Mouse (Mus musculus): ENCODE data around the gene 6030452D12Rik. TPM values are rescaled to one million over a fixed set of nuclear protein-coding genes. Genes with fewer than 3 reads are reported as not detected.

The 6030452D12Rik gene
- polyA plus RNA-seq, 1 experiment from 2014 or later, result not detected

- H3K9me3 ChIP-seq (replicated peaks), result no peaks in the 10 kb centered on the region
- H3K36me3 ChIP-seq, result no peaks in the 10 kb centered on the region
- H3K27ac ChIP-seq (replicated peaks), result no peak overlapping the region
- no peak for ATAC-seq (ENCODE audit: insufficient number of reproducible peaks, low FRiP score, low TSS enrichment, low read depth)
- 78% methylated on average over 1 of the region's 1 CpGs for WGBS
- no peak overlapping the region for H3K4me2 ChIP-seq (replicated peaks)
- no peak overlapping the region for H3K4me3 ChIP-seq (replicated peaks)
- H3K27me3 ChIP-seq, result peaks cover 9% of the 10 kb centered on the region; the same call in 1 of the 2 replicates
- H3K9ac ChIP-seq, result no peak overlapping the region
- peaks cover 38% of the 10 kb centered on the region for H3K4me1 ChIP-seq
Observed at GRCm38 (mm10) chr8:106506106-106506505, 5.8 kb downstream of the 6030452D12Rik start.

DNA sequence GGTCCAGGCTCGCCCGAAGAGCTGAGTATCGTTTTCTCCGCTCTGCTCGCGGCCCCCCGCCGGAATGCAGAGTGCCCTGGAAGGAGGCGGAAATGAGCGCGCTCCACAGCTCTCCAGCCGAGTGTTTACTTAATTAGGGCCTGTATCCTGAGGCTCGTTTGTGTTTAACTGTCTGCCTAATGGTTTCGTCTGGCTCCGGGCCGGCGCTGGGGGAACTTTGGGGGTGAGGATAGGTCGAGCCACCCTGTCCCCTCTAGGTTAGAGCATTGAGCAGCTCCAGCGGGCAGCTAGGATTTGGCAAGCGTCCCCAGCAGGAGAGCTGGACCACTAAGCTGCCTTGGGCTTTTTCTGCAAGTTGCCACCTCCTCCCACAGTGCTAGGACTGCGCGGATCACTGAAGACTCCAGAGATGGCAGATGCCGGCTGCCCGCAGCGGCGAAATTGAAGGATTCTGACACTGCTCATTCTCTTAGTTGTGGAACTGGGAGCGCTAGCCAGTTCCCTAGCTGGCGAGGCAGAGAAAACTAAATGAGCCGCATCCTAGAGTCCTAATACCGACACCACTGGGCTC, 7.5 kb downstream of the 6030452D12Rik start:
- peak; percentile 53 for ATAC-seq (ENCODE audit: insufficient number of reproducible peaks, low FRiP score, low TSS enrichment, low read depth)
- Histone ChIP-seq H3K4me2 (replicated peaks) (peak overlapping the region; percentile 72), H3K9ac (peak overlapping the region; percentile 39), H3K4me3 (replicated peaks) (peak overlapping the region; percentile 33), H3K4me1 (peaks cover 50% of the 10 kb centered on the region), H3K27me3 (peaks cover 11% of the 10 kb centered on the region; the same call in 1 of the 2 replicates), H3K36me3 (no peaks in the 10 kb centered on the region), H3K27ac (replicated peaks) (peak overlapping the region; percentile 63; the same call in 1 of the 2 replicates), H3K9me3 (replicated peaks) (no peaks in the 10 kb centered on the region)
- WGBS, result 2% methylated on average over 30 of the region's 30 CpGs

GRCm38 (mm10) chr8:106508456-106508855, 8.1 kb downstream of the 6030452D12Rik start:
- no peak overlapping the region for H3K9ac ChIP-seq
- WGBS, result 22% methylated on average over 3 of the region's 3 CpGs

GRCm38 (mm10) chr8:106509079-106509780, 8.9 kb downstream of the 6030452D12Rik start:
- 60% methylated on average over 8 of the region's 8 CpGs for WGBS
- no peak for ATAC-seq (ENCODE audit: insufficient number of reproducible peaks, low FRiP score, low TSS enrichment, low read depth)
- Histone ChIP-seq H3K4me2 (replicated peaks) (no peak overlapping the region), H3K4me3 (replicated peaks) (no peak overlapping the region), H3K9ac (no peak overlapping the region), H3K4me1 (peaks cover 50% of the 10 kb centered on the region), H3K9me3 (replicated peaks) (no peaks in the 10 kb centered on the region), H3K27me3 (peaks cover 11% of the 10 kb centered on the region; the same call in 1 of the 2 replicates), H3K27ac (replicated peaks) (no peak overlapping the region), H3K36me3 (no peaks in the 10 kb centered on the region)

More at GRCm38 (mm10) chr8:106508456-106508855, 8.1 kb downstream of the 6030452D12Rik start:
- no peak overlapping the region for H3K27ac ChIP-seq (replicated peaks)
- H3K27me3 ChIP-seq, result peaks cover 11% of the 10 kb centered on the region; the same call in 1 of the 2 replicates
- H3K4me2 ChIP-seq (replicated peaks), result peak overlapping the region; percentile 72; the same call in 1 of the 2 replicates
- no peaks in the 10 kb centered on the region for H3K36me3 ChIP-seq
- H3K9me3 ChIP-seq (replicated peaks), result no peaks in the 10 kb centered on the region
- no peak overlapping the region for H3K4me3 ChIP-seq (replicated peaks)
- no peak for ATAC-seq (ENCODE audit: insufficient number of reproducible peaks, low FRiP score, low TSS enrichment, low read depth)
- peaks cover 50% of the 10 kb centered on the region for H3K4me1 ChIP-seq

GRCm38 (mm10) chr8:106510365-106510975, 10.1 kb downstream of the 6030452D12Rik start, which contains the start of gene Cdh3:
Gene Cdh3 (plus strand): TSS chr8:106510891.
- WGBS, result 1% methylated on average over 34 of the region's 34 CpGs
- H3K27ac ChIP-seq (replicated peaks), result peak within 1 kb of the TSS; percentile 74
- peak within 1 kb of the TSS; percentile 39 for H3K9ac ChIP-seq
- no peaks in the 10 kb centered on the region for H3K9me3 ChIP-seq (replicated peaks)
- H3K36me3 ChIP-seq, result no peaks in the 10 kb centered on the region
- ATAC-seq (ENCODE audit: insufficient number of reproducible peaks, low FRiP score, low TSS enrichment, low read depth), result peak; percentile 67
- peak within 1 kb of the TSS; percentile 72 for H3K4me2 ChIP-seq (replicated peaks)
- H3K4me3 ChIP-seq (replicated peaks), result peak within 1 kb of the TSS; percentile 52
- peaks cover 11% of the 10 kb centered on the region; the same call in 1 of the 2 replicates for H3K27me3 ChIP-seq
- H3K4me1 ChIP-seq, result peaks cover 45% of the 10 kb centered on the region

DNA sequence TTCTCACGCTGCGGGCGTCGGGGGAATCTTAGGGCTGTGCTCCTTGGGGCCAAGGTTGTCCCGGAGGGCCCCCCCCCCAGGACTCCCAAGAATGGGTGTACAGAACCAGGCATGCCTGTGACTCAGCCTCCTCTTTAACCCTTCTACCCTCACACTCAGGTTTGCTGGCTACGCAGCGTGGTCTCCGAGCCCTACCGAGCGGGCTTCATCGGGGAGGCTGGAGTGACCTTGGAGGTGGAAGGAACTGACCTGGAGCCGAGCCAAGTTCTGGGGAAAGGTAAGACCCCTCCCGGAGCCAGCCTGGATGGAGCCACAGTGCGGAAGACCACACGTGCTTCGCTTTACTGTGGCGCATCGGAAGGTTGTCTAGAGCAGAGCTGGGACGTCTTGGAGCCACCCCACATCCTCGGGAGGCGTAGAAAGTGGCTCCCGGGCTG, 10.8 kb downstream of the 6030452D12Rik start:
- Histone ChIP-seq H3K4me2 (replicated peaks) (peak overlapping the region; percentile 72), H3K36me3 (no peaks in the 10 kb centered on the region), H3K27ac (replicated peaks) (peak overlapping the region; percentile 74), H3K27me3 (peaks cover 11% of the 10 kb centered on the region; the same call in 1 of the 2 replicates), H3K4me1 (peaks cover 42% of the 10 kb centered on the region), H3K9me3 (replicated peaks) (no peaks in the 10 kb centered on the region), H3K9ac (peak overlapping the region; percentile 39; the same call in 1 of the 2 replicates), H3K4me3 (replicated peaks) (peak overlapping the region; percentile 52)
- under 1% methylated on average over 22 of the region's 22 CpGs for WGBS
- peak; percentile 17; the same call in 1 of the 2 replicates for ATAC-seq (ENCODE audit: insufficient number of reproducible peaks, low FRiP score, low TSS enrichment, low read depth)

GRCm38 (mm10) chr8:106511531-106512041, 11.3 kb downstream of the 6030452D12Rik start:
- WGBS, result under 1% methylated on average over 30 of the region's 30 CpGs
- Histone ChIP-seq H3K4me2 (replicated peaks) (peak overlapping the region; percentile 72), H3K4me1 (peaks cover 45% of the 10 kb centered on the region), H3K27me3 (peaks cover 11% of the 10 kb centered on the region; the same call in 1 of the 2 replicates), H3K9me3 (replicated peaks) (no peaks in the 10 kb centered on the region), H3K27ac (replicated peaks) (peak overlapping the region; percentile 74), H3K4me3 (replicated peaks) (peak overlapping the region; percentile 52), H3K36me3 (no peaks in the 10 kb centered on the region), H3K9ac (peak overlapping the region; percentile 39)
- ATAC-seq (ENCODE audit: insufficient number of reproducible peaks, low FRiP score, low TSS enrichment, low read depth), result no peak

GRCm38 (mm10) chr8:106512475-106513150, 12.3 kb downstream of the 6030452D12Rik start:
- H3K4me1 ChIP-seq, result peaks cover 38% of the 10 kb centered on the region
- H3K4me3 ChIP-seq (replicated peaks), result peak overlapping the region; percentile 52
- no peaks in the 10 kb centered on the region for H3K36me3 ChIP-seq
- no peak overlapping the region for H3K9ac ChIP-seq
- H3K9me3 ChIP-seq (replicated peaks), result no peaks in the 10 kb centered on the region
- H3K27me3 ChIP-seq, result peaks cover 11% of the 10 kb centered on the region; the same call in 1 of the 2 replicates
- no peak for ATAC-seq (ENCODE audit: insufficient number of reproducible peaks, low FRiP score, low TSS enrichment, low read depth)
- H3K27ac ChIP-seq (replicated peaks), result peak overlapping the region; percentile 74; the same call in 1 of the 2 replicates
- H3K4me2 ChIP-seq (replicated peaks), result peak overlapping the region; percentile 72
- WGBS, result 33% methylated on average over 7 of the region's 7 CpGs

- no peak overlapping the region for H3K4me2 ChIP-seq (replicated peaks)
- 27% methylated on average over 1 of the region's 1 CpGs for WGBS
- ATAC-seq (ENCODE audit: insufficient number of reproducible peaks, low FRiP score, low TSS enrichment, low read depth), result no peak
- no peaks in the 10 kb centered on the region for H3K9me3 ChIP-seq (replicated peaks)
- no peak overlapping the region for H3K9ac ChIP-seq
- no peak overlapping the region for H3K27ac ChIP-seq (replicated peaks)
- H3K4me3 ChIP-seq (replicated peaks), result no peak overlapping the region
- H3K4me1 ChIP-seq, result peaks cover 25% of the 10 kb centered on the region
- no peaks in the 10 kb centered on the region for H3K36me3 ChIP-seq
- peaks cover 3% of the 10 kb centered on the region; the same call in 1 of the 2 replicates for H3K27me3 ChIP-seq
Observed at GRCm38 (mm10) chr8:106515946-106516479, 15.7 kb downstream of the 6030452D12Rik start.

DNA sequence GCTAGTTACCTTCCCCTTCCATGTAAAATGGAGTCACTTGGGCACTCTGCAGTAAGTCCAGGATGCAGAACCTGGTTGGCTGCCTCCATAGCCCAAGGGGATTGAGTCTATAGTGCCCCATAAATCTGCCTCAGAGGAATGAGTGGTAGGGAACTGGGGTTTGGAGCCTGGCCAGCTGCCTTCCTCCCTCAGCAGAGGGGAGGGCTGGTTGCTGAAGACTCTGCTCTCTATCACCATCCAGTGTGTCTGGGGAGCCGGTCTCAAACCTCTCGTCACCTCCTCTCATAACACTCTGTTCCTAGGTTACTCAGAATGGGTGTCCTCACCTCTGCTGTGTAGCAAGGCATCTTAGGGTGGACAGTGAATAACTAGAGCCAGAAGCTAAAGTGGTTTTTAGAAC, 16.3 kb downstream of the 6030452D12Rik start:
- no peaks in the 10 kb centered on the region for H3K36me3 ChIP-seq
- H3K27me3 ChIP-seq, result no peaks in the 10 kb centered on the region
- WGBS, result 57% methylated on average over 2 of the region's 2 CpGs
- no peak overlapping the region for H3K27ac ChIP-seq (replicated peaks)
- peaks cover 25% of the 10 kb centered on the region for H3K4me1 ChIP-seq
- H3K4me3 ChIP-seq (replicated peaks), result no peak overlapping the region
- H3K4me2 ChIP-seq (replicated peaks), result no peak overlapping the region
- H3K9ac ChIP-seq, result no peak overlapping the region
- ATAC-seq (ENCODE audit: insufficient number of reproducible peaks, low FRiP score, low TSS enrichment, low read depth), result no peak
- no peaks in the 10 kb centered on the region for H3K9me3 ChIP-seq (replicated peaks)

All from embryonic facial prominence, embryonic 15.5 days (tissue).